Comparison of ENCODE assay signal across 22 mouse cellular contexts in genomic region chr6:124487509-124487908, GRCm38 (mm10). TPM values are rescaled to one million over a fixed set of nuclear protein-coding genes. Genes with fewer than 3 reads are reported as not detected.
DNase-seq lines count a peak whose midpoint lies in the region; ATAC-seq lines count a peak whose summit lies in the region.
"Had no signal": no experiment of that assay in that cellular context is flagged by ENCODE, and none has a peak within 500 bp of the region (broad histone marks: within the 10 kb centered on the region; RNA-seq: fewer than 3 reads in every experiment).

No protein-coding gene starts in this region.

- 67% methylated on average over 2 of the region's 2 CpGs for WGBS in midbrain, embryonic 10.5 days

- peak; percentile 68 for DNase-seq in 3T3-L1 (ENCODE audit: low read depth, low spot score)
- DNase-seq in 416B (ENCODE audit: low read depth) = peak; percentile 75
- no peak for DNase-seq in left cerebral cortex, adult 8-10 months (ENCODE audit: low spot score in 2 of 2)
- no peak for DNase-seq in midbrain, embryonic 10.5 days (ENCODE audit: low spot score)
- DNase-seq in cerebellum, adult 8-10 months = no peak
- DNase-seq: adrenal gland, adult 8-10 months; cerebellum, adult 11 months; cerebellum, adult 9-11 months; cerebellum, postnatal 36 days; gastrocnemius, adult 2 months; heart, adult 18-20 months; heart, postnatal 10 days; heart, postnatal 4 days; kidney, adult 18-20 months had no signal

- H3K36me3 ChIP-seq in midbrain, embryonic 10.5 days = no peaks in the 10 kb centered on the region
- H3K36me3 ChIP-seq: embryonic facial prominence, embryonic 15.5 days; forebrain, embryonic 10.5 days; heart, embryonic 10.5 days; hindbrain, embryonic 13.5 days had no signal

- peaks cover 4% of the 10 kb centered on the region; the same call in 1 of the 2 replicates for H3K4me1 ChIP-seq in midbrain, embryonic 10.5 days
- H3K4me1 ChIP-seq: heart, embryonic 10.5 days; hindbrain, embryonic 13.5 days had no signal

- ATAC-seq in hematopoietic stem cell, adult 5-6 weeks (replicated peaks in 1 of 2; ENCODE audit: insufficient read depth in 1 of 2, low FRiP score in 2 of 2, low TSS enrichment in 1 of 2, low read depth in 1 of 2, poor library complexity in 2 of 2, severe bottlenecking in 2 of 2) = peak; percentile 74 to 80
- peak; percentile 60; the same call in 1 of the 2 replicates for ATAC-seq in megakaryocyte progenitor cell, adult 5-6 weeks (replicated peaks; ENCODE audit: poor library complexity)
- ATAC-seq: forebrain, embryonic 14.5 days had no signal

- H3K9me3 ChIP-seq in midbrain, embryonic 10.5 days (replicated peaks) = no peaks in the 10 kb centered on the region
- H3K9me3 ChIP-seq: embryonic facial prominence, embryonic 15.5 days; forebrain, embryonic 10.5 days; heart, embryonic 10.5 days; hindbrain, embryonic 13.5 days had no signal

- H3K27ac ChIP-seq in midbrain, embryonic 10.5 days (replicated peaks) = no peak overlapping the region
- H3K27ac ChIP-seq: embryonic facial prominence, embryonic 15.5 days; forebrain, embryonic 10.5 days; gastrocnemius, adult 2 months; heart, embryonic 10.5 days; hindbrain, embryonic 13.5 days had no signal

- H3K4me3 ChIP-seq in midbrain, embryonic 10.5 days = no peak overlapping the region
- H3K4me3 ChIP-seq: embryonic facial prominence, embryonic 15.5 days; erythroblast, embryonic 14.5 days; forebrain, embryonic 10.5 days; gastrocnemius, adult 2 months; heart, embryonic 10.5 days; hindbrain, embryonic 13.5 days had no signal

- no peaks in the 10 kb centered on the region for H3K27me3 ChIP-seq in midbrain, embryonic 10.5 days (ENCODE audit: low read depth, poor library complexity, severe bottlenecking)
- H3K27me3 ChIP-seq: embryonic facial prominence, embryonic 15.5 days; hindbrain, embryonic 13.5 days had no signal

RNA-seq across cellular contexts. Expression of gene C1rl, which starts 5.4 kb away (rescaled TPM):
- total RNA-seq in hematopoietic stem cell, adult 5-6 weeks (2017) = 6.6 and 8.1 TPM in 2 replicates
- total RNA-seq in megakaryocyte progenitor cell, adult 5-6 weeks (2015) = 3.3 and 3.5 TPM in 2 replicates
- 5.6 and 6.8 TPM in 2 replicates for total RNA-seq in megakaryocyte progenitor cell, adult 5-6 weeks (2017)
- under 1 TPM; 0.19 to 0.49 (median 0.45) TPM for total RNA-seq in left cerebral cortex, adult 8-10 months (2022)
- polyA plus RNA-seq in midbrain, embryonic 10.5 days (2016; fragmentation: Nextera tagmentation; extraction: Ambion mirVana) = 0.14 and 0.28 TPM in 2 replicates
- polyA plus RNA-seq: erythroblast, embryonic 14.5 days had no signal

RNA-seq across cellular contexts. Expression of gene Clstn3, which starts 22.9 kb away (rescaled TPM):
- total RNA-seq in hematopoietic stem cell, adult 5-6 weeks (2017) = 13.4 and 23.8 TPM in 2 replicates
- total RNA-seq in megakaryocyte progenitor cell, adult 5-6 weeks (2015) = 5.1 and 8.7 TPM in 2 replicates
- total RNA-seq in megakaryocyte progenitor cell, adult 5-6 weeks (2017) = 6.8 and 10.4 TPM in 2 replicates
- 100 to 1,000 TPM; 331 to 359 (median 336) TPM for total RNA-seq in left cerebral cortex, adult 8-10 months (2022)
- 8.4 and 15.2 TPM in 2 replicates for polyA plus RNA-seq in midbrain, embryonic 10.5 days (2016; fragmentation: Nextera tagmentation; extraction: Ambion mirVana)

RNA-seq across cellular contexts. Expression of gene C1ra, which starts 24.7 kb away (rescaled TPM):
- 11.0 and 13.7 TPM in 2 replicates for total RNA-seq in hematopoietic stem cell, adult 5-6 weeks (2017)
- 2.8 and 3.3 TPM in 2 replicates for total RNA-seq in megakaryocyte progenitor cell, adult 5-6 weeks (2015)
- total RNA-seq in megakaryocyte progenitor cell, adult 5-6 weeks (2017) = 3.5 and 4.0 TPM in 2 replicates
- total RNA-seq in left cerebral cortex, adult 8-10 months (2022) = 1 to 10 TPM; 1.7 to 2.2 (median 1.9) TPM
- 0.06 and 0.12 TPM in 2 replicates for polyA plus RNA-seq in midbrain, embryonic 10.5 days (2016; fragmentation: Nextera tagmentation; extraction: Ambion mirVana)

RNA-seq across cellular contexts. Expression of gene C1s1, which starts 54.6 kb away (rescaled TPM):
- total RNA-seq in hematopoietic stem cell, adult 5-6 weeks (2017) = not detected in 2 replicates
- total RNA-seq in megakaryocyte progenitor cell, adult 5-6 weeks (2015) = not detected in 2 replicates
- not detected in 2 replicates for total RNA-seq in megakaryocyte progenitor cell, adult 5-6 weeks (2017)
- total RNA-seq in left cerebral cortex, adult 8-10 months (2022) = 1 to 10 TPM in 3 of 4 experiments, under 1 TPM in 1; 0.93 to 3.0 (median 1.2) TPM
- polyA plus RNA-seq in midbrain, embryonic 10.5 days (2016; fragmentation: Nextera tagmentation; extraction: Ambion mirVana) = 0.17 and 0.37 TPM in 2 replicates
- polyA plus RNA-seq: erythroblast, embryonic 14.5 days had no signal

Comparison
In these comparisons a context has a peak if more than half of its experiments do, and no peak if none do; other contexts are left out.
1. DNase-seq: peak in 3T3-L1 (single experiment) and 416B (single experiment); none in left cerebral cortex, adult 8-10 months (0 of 2), midbrain, embryonic 10.5 days (single experiment) and cerebellum, adult 8-10 months (single experiment).
2. RNA of gene Clstn3, which starts 22.9 kb away (total RNA-seq): 331 to 359 TPM in left cerebral cortex, adult 8-10 months; 13.4 to 23.8 TPM in hematopoietic stem cell, adult 5-6 weeks and 5.1 to 10.4 TPM in megakaryocyte progenitor cell, adult 5-6 weeks; every median in the first group is over 10 times any median in the second.